Mouse (Mus musculus): ENCODE measurements at regions not wholly inside any gene's neighbourhood (a gene's known extent, or its start where the extent isn't known, plus 50 kb on each side); places are given as distances from the start of the nearest gene placed in this dataset.
"Not testable (repeated sequence)": the region's sequence is repeated elsewhere in the genome, so short reads cannot be mapped to it uniquely, and the experiment has no call there.

- Histone ChIP-seq H3K9me3 (no peaks in the 10 kb centered on the region), H3K36me3 (no peaks in the 10 kb centered on the region), H3K27ac (no peak overlapping the region), H3K27me3 (ENCODE audit: insufficient read depth, poor library complexity, severe bottlenecking) (no peaks in the 10 kb centered on the region), H3K4me3 (no peak overlapping the region), H3K4me1 (no peaks in the 10 kb centered on the region)
- 75% methylated on average over 7 of the region's 7 CpGs for WGBS
- no peak for DNase-seq (ENCODE audit: low spot score)
These were observed 125.1 kb upstream of the Cobl start for GRCm38 (mm10) chr11:12589757-12590373.

GRCm38 (mm10) chr11:12584851-12585680 lies 120.3 kb upstream of the Cobl start:
- H3K27ac ChIP-seq; H3K36me3 ChIP-seq; H3K9me3 ChIP-seq; H3K4me3 ChIP-seq; DNase-seq (ENCODE audit: low spot score); H3K27me3 ChIP-seq (ENCODE audit: insufficient read depth, poor library complexity, severe bottlenecking); H3K4me1 ChIP-seq: not testable (repeated sequence)
- WGBS, result 64% methylated on average over 2 of the region's 2 CpGs

DNA sequence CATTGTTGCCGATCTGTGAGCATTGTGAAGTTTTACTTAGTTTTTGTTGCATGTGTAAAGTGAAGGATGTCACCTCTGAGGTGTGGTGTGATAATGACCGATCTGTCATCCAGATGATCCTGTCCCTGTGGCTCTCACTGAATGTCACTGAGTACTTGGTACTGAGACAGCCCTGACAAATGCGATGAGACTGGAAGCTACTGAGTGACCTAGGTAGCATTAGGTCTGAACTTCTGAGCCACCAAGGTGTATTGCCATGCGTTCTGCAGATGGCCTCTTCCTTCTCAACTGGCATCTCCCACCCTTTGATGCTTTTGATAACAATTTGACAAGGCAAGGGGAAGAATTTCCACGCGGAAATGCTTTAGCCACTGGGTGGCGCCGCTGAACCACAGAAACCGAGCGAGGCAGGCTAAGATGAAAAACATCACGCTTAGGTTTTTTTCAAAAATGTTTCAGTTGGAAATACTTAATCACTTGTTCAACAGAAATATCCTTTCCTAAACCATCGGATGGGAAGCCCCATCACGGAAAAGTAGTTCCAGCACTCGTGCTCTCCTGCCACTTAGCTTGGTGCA lies 114.3 kb upstream of the Cobl start:
- Histone ChIP-seq H3K36me3 (no peaks in the 10 kb centered on the region), H3K4me3 (no peak overlapping the region), H3K27me3 (ENCODE audit: insufficient read depth, poor library complexity, severe bottlenecking) (no peaks in the 10 kb centered on the region), H3K27ac (no peak overlapping the region), H3K4me1 (no peaks in the 10 kb centered on the region), H3K9me3 (no peaks in the 10 kb centered on the region)
- DNase-seq (ENCODE audit: low spot score), result no peak
- WGBS, result 45% methylated on average over 14 of the region's 14 CpGs

DNA sequence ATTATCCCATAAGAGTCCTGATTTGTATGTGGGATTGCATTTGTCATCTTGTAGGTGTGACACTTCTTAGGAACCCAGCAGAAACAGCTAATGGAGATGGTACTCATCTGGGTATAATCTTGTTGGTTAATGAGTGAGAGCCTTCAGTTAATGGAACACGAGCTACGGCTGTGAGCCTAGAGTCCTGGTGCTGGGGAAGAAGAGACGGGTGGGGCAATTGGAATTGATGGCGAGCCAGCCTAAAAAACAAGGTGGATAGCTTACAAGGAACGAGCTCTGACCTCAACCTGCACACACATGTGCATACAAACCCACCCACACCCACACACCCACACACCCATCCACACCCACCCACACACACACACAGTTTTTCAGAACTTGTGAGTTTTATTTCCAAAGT lies 94.9 kb upstream of the Cobl start:
- no peaks in the 10 kb centered on the region for H3K27me3 ChIP-seq (ENCODE audit: insufficient read depth, poor library complexity, severe bottlenecking)
- H3K9me3 ChIP-seq, result no peaks in the 10 kb centered on the region
- no peak overlapping the region for H3K4me3 ChIP-seq
- no peak overlapping the region for H3K27ac ChIP-seq
- no peak for DNase-seq (ENCODE audit: low spot score)
- 73% methylated on average over 5 of the region's 5 CpGs for WGBS
- H3K4me1 ChIP-seq, result no peaks in the 10 kb centered on the region
- no peaks in the 10 kb centered on the region for H3K36me3 ChIP-seq

- no peaks in the 10 kb centered on the region for H3K27me3 ChIP-seq (ENCODE audit: insufficient read depth, poor library complexity, severe bottlenecking)
- 48% methylated on average over 1 of the region's 1 CpGs for WGBS
- DNase-seq (ENCODE audit: low spot score), result no peak
- no peak overlapping the region for H3K4me3 ChIP-seq
- no peaks in the 10 kb centered on the region for H3K9me3 ChIP-seq
- H3K4me1 ChIP-seq, result no peaks in the 10 kb centered on the region
- no peak overlapping the region for H3K27ac ChIP-seq
- H3K36me3 ChIP-seq, result no peaks in the 10 kb centered on the region
These were observed 94.4 kb upstream of the Cobl start for GRCm38 (mm10) chr11:12558995-12559633.

DNA sequence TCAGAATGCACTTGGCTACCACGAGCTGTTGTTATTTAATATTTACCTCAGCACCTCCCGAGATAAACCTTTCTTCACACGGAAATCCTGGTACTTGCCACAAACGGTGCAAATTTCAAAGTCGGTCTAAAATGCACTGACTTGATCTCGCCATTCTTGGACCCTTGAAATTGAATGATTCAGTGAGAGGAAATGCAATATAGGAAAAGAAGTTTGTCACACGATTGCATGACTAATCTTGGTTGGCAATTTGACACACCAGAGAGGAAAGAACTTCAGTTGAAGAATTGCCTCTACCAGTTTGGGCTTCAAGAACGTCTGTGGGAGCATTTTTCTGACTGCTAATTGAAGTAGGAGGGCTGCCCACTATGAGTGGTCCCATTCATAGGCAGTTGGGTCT lies 93.4 kb upstream of the Cobl start:
- Histone ChIP-seq H3K4me3 (no peak overlapping the region), H3K36me3 (no peaks in the 10 kb centered on the region), H3K27me3 (ENCODE audit: insufficient read depth, poor library complexity, severe bottlenecking) (no peaks in the 10 kb centered on the region), H3K4me1 (no peaks in the 10 kb centered on the region), H3K27ac (no peak overlapping the region), H3K9me3 (no peaks in the 10 kb centered on the region)
- no peak for DNase-seq (ENCODE audit: low spot score)
- 79% methylated on average over 8 of the region's 8 CpGs for WGBS

GRCm38 (mm10) chr11:12545771-12546170 lies 81.0 kb upstream of the Cobl start:
- H3K4me1 ChIP-seq, result no peaks in the 10 kb centered on the region
- no peaks in the 10 kb centered on the region for H3K36me3 ChIP-seq
- 74% methylated on average over 1 of the region's 1 CpGs for WGBS
- H3K4me3 ChIP-seq, result no peak overlapping the region
- DNase-seq (ENCODE audit: low spot score), result no peak
- no peaks in the 10 kb centered on the region for H3K9me3 ChIP-seq
- H3K27me3 ChIP-seq (ENCODE audit: insufficient read depth, poor library complexity, severe bottlenecking), result no peaks in the 10 kb centered on the region
- no peak overlapping the region for H3K27ac ChIP-seq

- H3K4me1 ChIP-seq, result no peaks in the 10 kb centered on the region
- no peaks in the 10 kb centered on the region for H3K27me3 ChIP-seq (ENCODE audit: insufficient read depth, poor library complexity, severe bottlenecking)
- no peaks in the 10 kb centered on the region for H3K9me3 ChIP-seq
- DNase-seq (ENCODE audit: low spot score), result no peak
- H3K36me3 ChIP-seq, result no peaks in the 10 kb centered on the region
- H3K27ac ChIP-seq, result no peak overlapping the region
- 63% methylated on average over 1 of the region's 1 CpGs for WGBS
- no peak overlapping the region for H3K4me3 ChIP-seq
These were observed 78.3 kb upstream of the Cobl start for GRCm38 (mm10) chr11:12543042-12543441.

- H3K27me3 ChIP-seq (ENCODE audit: insufficient read depth, poor library complexity, severe bottlenecking), result no peaks in the 10 kb centered on the region
- 58% methylated on average over 5 of the region's 5 CpGs for WGBS
- H3K27ac ChIP-seq, result no peak overlapping the region
- no peak overlapping the region for H3K4me3 ChIP-seq
- H3K36me3 ChIP-seq, result no peaks in the 10 kb centered on the region
- peak; percentile 76 for DNase-seq (ENCODE audit: low spot score)
- H3K4me1 ChIP-seq, result no peaks in the 10 kb centered on the region
- no peaks in the 10 kb centered on the region for H3K9me3 ChIP-seq
These were observed 75.6 kb upstream of the Cobl start for GRCm38 (mm10) chr11:12540333-12540870.

GRCm38 (mm10) chr11:12535063-12535462 lies 70.3 kb upstream of the Cobl start:
- no peaks in the 10 kb centered on the region for H3K9me3 ChIP-seq
- 70% methylated on average over 2 of the region's 2 CpGs for WGBS
- DNase-seq (ENCODE audit: low spot score), result no peak

GRCm38 (mm10) chr11:12532288-12532687 lies 67.5 kb upstream of the Cobl start:
- H3K9me3 ChIP-seq, result no peaks in the 10 kb centered on the region

More at GRCm38 (mm10) chr11:12535063-12535462, 70.3 kb upstream of the Cobl start:
- Histone ChIP-seq H3K27me3 (ENCODE audit: insufficient read depth, poor library complexity, severe bottlenecking) (no peaks in the 10 kb centered on the region), H3K4me3 (no peak overlapping the region), H3K36me3 (no peaks in the 10 kb centered on the region), H3K4me1 (peaks cover 3% of the 10 kb centered on the region; the same call in 1 of the 2 replicates), H3K27ac (no peak overlapping the region)

GRCm38 (mm10) chr11:12522063-12522462 lies 57.3 kb upstream of the Cobl start:
- DNase-seq (ENCODE audit: low spot score); H3K4me3 ChIP-seq: not testable (repeated sequence)
- WGBS, result 79% methylated on average over 2 of the region's 2 CpGs

More at GRCm38 (mm10) chr11:12532288-12532687, 67.5 kb upstream of the Cobl start:
- 9% methylated on average over 3 of the region's 3 CpGs for WGBS
- DNase-seq (ENCODE audit: low spot score), result peak; percentile 81
- Histone ChIP-seq H3K27me3 (ENCODE audit: insufficient read depth, poor library complexity, severe bottlenecking) (no peaks in the 10 kb centered on the region), H3K27ac (no peak overlapping the region), H3K4me3 (no peak overlapping the region), H3K36me3 (no peaks in the 10 kb centered on the region), H3K4me1 (peaks cover 3% of the 10 kb centered on the region; the same call in 1 of the 2 replicates)

DNA sequence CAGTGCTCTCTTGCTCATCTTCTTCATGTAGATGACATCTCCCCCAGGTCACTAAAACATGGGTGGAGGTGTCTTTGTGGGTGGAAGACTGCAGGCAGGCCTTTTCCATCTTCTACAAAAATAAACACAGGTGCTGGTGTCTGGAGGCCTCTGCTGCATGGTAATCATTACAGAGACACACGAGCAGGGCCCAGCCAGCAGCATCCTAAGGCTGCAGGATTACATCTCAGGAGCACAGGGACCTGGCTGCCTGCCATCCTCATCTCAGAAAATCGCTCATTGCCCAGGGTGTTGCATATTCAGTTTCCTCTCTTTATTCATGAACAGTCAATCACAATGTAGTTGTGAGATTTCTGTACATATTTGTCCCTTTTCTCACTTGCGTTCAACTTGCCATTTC lies 56.5 kb upstream of the Cobl start:
- H3K4me3 ChIP-seq, result no peak overlapping the region
- H3K4me1 ChIP-seq, result no peaks in the 10 kb centered on the region
- H3K36me3 ChIP-seq, result no peaks in the 10 kb centered on the region
- 74% methylated on average over 3 of the region's 3 CpGs for WGBS
- no peaks in the 10 kb centered on the region for H3K9me3 ChIP-seq
- H3K27me3 ChIP-seq (ENCODE audit: insufficient read depth, poor library complexity, severe bottlenecking), result no peaks in the 10 kb centered on the region
- no peak for DNase-seq (ENCODE audit: low spot score)
- no peak overlapping the region for H3K27ac ChIP-seq

More at GRCm38 (mm10) chr11:12522063-12522462, 57.3 kb upstream of the Cobl start:
- not testable (repeated sequence) for H3K27me3 ChIP-seq (ENCODE audit: insufficient read depth, poor library complexity, severe bottlenecking); H3K9me3 ChIP-seq; H3K36me3 ChIP-seq; H3K27ac ChIP-seq; H3K4me1 ChIP-seq
